In the genomic region with DNA sequence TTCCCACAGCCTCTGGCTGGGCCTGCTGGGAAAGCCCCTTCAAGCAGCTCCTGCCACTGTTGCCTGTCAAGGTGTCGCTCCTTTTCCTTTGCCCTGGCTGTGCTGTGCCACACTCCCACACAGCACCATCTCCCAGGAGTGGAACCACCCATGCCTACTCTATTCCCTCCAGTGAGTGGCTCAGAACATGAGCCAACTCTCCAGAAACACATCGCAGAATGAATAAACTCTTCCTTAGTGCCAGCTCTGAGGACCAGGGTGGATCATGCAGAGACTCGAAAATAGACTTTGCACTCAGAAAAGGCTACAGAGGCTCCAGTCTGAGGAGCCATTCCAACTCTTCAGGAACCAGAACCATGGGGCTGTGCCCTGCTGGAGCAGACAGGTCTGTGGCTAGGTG, we compare ENCODE assay signal across 22 mouse cellular contexts.
"Had no signal": no experiment of that assay in that cellular context is flagged by ENCODE, and none has a peak within 500 bp of the region (broad histone marks: within the 10 kb centered on the region; RNA-seq: fewer than 3 reads in every experiment).

No protein-coding gene starts in this region.

- H3K4me3 ChIP-seq: intestine, embryonic 15.5 days; kidney, embryonic 15.5 days; limb, embryonic 10.5 days; limb, embryonic 13.5 days; liver, embryonic 12.5 days; liver, embryonic 15.5 days; lung, embryonic 15.5 days; megakaryocyte, embryonic 14.5 days; midbrain, embryonic 10.5 days; neural tube, embryonic 12.5 days; neural tube, embryonic 15.5 days; stomach, embryonic 15.5 days had no signal

- DNase-seq: kidney, adult 11 months; kidney, adult 8-10 months; kidney, postnatal 10 days; kidney, postnatal 36 days; liver; lung, adult 18-20 months; midbrain, embryonic 14.5 days; spleen, adult 18-20 months; thymus, adult 18-20 months; thymus, postnatal 36 days had no signal

- H3K27ac ChIP-seq: intestine, embryonic 15.5 days; kidney, embryonic 15.5 days; limb, embryonic 10.5 days; limb, embryonic 13.5 days; liver, embryonic 12.5 days; liver, embryonic 15.5 days; lung, embryonic 15.5 days; midbrain, embryonic 10.5 days; neural tube, embryonic 12.5 days; neural tube, embryonic 15.5 days; stomach, embryonic 15.5 days had no signal
